Mouse (Mus musculus) ES-Bruce4 (cell line): ENCODE data around the gene Ntrk3.

Experiments used
- CTCF ChIP-seq: IDR thresholded peaks from one replicate; pipeline ENCODE4 v1.8.1; 2011; ENCODE audit warnings: low read depth, low read length
- EP300 ChIP-seq: IDR thresholded peaks from 2 replicates; pipeline ENCODE4 v1.6.1; 2011; ENCODE audit warnings: low read depth, low read length; ENCODE audit not compliant: insufficient read depth

DNA sequence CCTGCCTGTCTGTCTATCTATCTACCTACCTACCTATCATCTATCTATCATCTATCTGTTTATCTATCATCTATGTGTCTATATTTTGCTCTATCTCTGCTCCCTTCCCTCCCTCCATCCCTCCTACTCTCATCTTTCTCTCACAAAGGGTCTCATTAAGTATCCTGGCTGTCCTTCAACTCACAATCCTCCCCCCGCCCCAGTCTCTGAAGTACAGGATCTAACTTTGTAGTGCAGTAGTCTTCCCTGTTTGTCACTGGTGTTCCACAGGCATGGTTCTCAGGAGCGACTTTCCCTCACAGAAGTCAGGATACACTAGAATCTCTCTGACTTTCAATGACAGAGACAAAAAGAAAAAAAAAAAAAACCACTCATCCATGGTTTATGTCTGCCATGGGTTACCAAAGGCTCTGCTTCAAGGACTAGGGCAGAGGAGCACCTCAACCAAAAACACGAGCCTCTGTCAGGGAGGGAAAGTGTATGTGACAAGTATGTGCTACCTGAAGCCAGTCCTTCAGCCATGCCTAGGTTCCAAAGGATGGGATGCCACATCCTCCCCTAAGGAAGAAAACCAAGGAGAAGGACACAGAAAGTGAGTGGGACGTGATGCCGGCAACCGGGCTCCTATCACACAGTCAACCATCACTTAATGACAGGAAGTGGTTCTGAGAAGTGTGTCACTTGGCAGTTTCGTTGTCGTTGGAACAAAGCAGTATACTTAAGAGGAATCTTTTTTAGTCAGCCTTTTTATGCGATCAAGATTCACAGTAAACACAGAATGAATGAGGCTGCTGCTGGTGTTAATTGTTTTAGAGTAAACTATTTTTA lies 16.6 kb downstream of the Ntrk3 start:
- no peak for TF ChIP-seq EP300
- no peak for TF ChIP-seq CTCF
